Mouse (Mus musculus): ENCODE results near the gene Edc3.

GRCm38 (mm10) chr9:57664616-57665015, 43.7 kb upstream of the Edc3 start:
- TF ChIP-seq CTCF (IDR thresholded peaks at IDR 0.05; ENCODE audit: low read depth) (no peak), EP300 (IDR thresholded peaks at IDR 0.05; ENCODE audit: low read depth) (no peak)

All from heart, postnatal 0 days (tissue).